Mouse (Mus musculus) midbrain, postnatal 0 days (tissue): ENCODE measurements around the gene Zfp365. TPM values are rescaled to one million over a fixed set of nuclear protein-coding genes. Genes with fewer than 3 reads are reported as not detected.

Source experiments
- ATAC-seq: fragments of 200-750 bp; cut with Nextera tagmentation; 2 replicates; pipeline ENCODE4 v1.8.0; 2017; ENCODE audit warnings: moderate number of reproducible peaks, mild to moderate bottlenecking, moderate TSS enrichment, moderate library complexity; ENCODE audit not compliant: low FRiP score
- DNase-seq: peaks from one replicate; pipeline ENCODE4 v3.0.0-alpha.2; 2015; ENCODE audit warnings: low spot score
- H3K27ac ChIP-seq: fragments of 300-500 bp; sonication (generic); 2 replicates; pipeline ENCODE4 v1.5.1; 2014; ENCODE audit warnings: low read depth, mild to moderate bottlenecking, low read length, mixed read lengths
- H3K27me3 ChIP-seq: fragments of 300-500 bp; sonication (generic); 2 replicates; pipeline ENCODE4 v1.6.1; 2014; ENCODE audit warnings: low read length, control low read depth, mixed read lengths; ENCODE audit not compliant: insufficient read depth
- H3K36me3 ChIP-seq: fragments of 300-500 bp; sonication (generic); 2 replicates; pipeline ENCODE4 v1.6.1; 2014; ENCODE audit warnings: low read length, control low read depth, mixed read lengths; ENCODE audit not compliant: insufficient read depth
- H3K4me1 ChIP-seq: fragments of 300-500 bp; sonication (generic); 2 replicates; pipeline ENCODE4 v1.6.1; 2014; ENCODE audit warnings: mild to moderate bottlenecking, control low read depth, antibody characterized with exemption, low read length, mixed read lengths; ENCODE audit not compliant: insufficient read depth
- H3K4me2 ChIP-seq: fragments of 300-500 bp; sonication (generic); 2 replicates; pipeline ENCODE4 v1.6.1; 2014; ENCODE audit warnings: low read depth, mild to moderate bottlenecking, low read length, mixed read lengths; ENCODE audit not compliant: poor library complexity, severe bottlenecking
- H3K4me3 ChIP-seq: fragments of 300-500 bp; sonication (generic); 2 replicates; pipeline ENCODE4 v1.5.1; 2014; ENCODE audit warnings: low read depth, mild to moderate bottlenecking, low read length, moderate library complexity
- H3K9ac ChIP-seq: fragments of 300-500 bp; sonication (generic); replicated peaks from 2 replicates; pipeline ENCODE4 v1.6.1; 2014; ENCODE audit warnings: mild to moderate bottlenecking, low read length, moderate library complexity, mixed read lengths; ENCODE audit not compliant: poor library complexity, severe bottlenecking
- H3K9me3 ChIP-seq: fragments of 300-500 bp; sonication (generic); 2 replicates; pipeline ENCODE4 v1.6.1; 2016; ENCODE audit warnings: low read length, control low read depth
- CTCF ChIP-seq: IDR thresholded peaks from 2 replicates; pipeline ENCODE4 v1.5.1; 2016; ENCODE audit warnings: antibody characterized with exemption, mild to moderate bottlenecking
- WGBS: fragments of 180-500 bp; shearing (Covaris S2); extraction: QIAGEN DNeasy Blood & Tissue Kit; methylation state at CpG from one replicate; pipeline ENCODE4 v1.1.7; 2014; 5-methylcytosine and 5-hydroxymethylcytosine counted together
- polyA plus RNA-seq: library from polyadenylated mRNA; unstranded; fragments of >200 nt; fragmentation: Nextera tagmentation; extraction: Ambion mirVana; gene quantifications from 2 replicates; pipeline ENCODE4 v1.2.1, GENCODE M21; 2015
- total RNA-seq: library from RNA; depleted of rRNA; stranded (reverse); fragments of >200 nt; gene quantifications from 2 replicates; pipeline ENCODE4 v1.2.3, GENCODE M21; 2014

Zfp365 gene
- total and polyA plus RNA-seq, 2 experiments from 2014 or later = 9.1 to 17.4 TPM

GRCm38 (mm10) chr10:67852411-67852810 is 60.1 kb downstream of the Zfp365 start:
- no peak for TF ChIP-seq CTCF
- DNase-seq = no peak
- no peaks in the 10 kb centered on the region for H3K36me3 ChIP-seq
- no peaks in the 10 kb centered on the region for H3K4me1 ChIP-seq
- H3K27ac ChIP-seq = no peak overlapping the region
- WGBS = 77% methylated on average over 6 of the region's 6 CpGs
- H3K9ac ChIP-seq = no peak overlapping the region
- H3K9me3 ChIP-seq = no peaks in the 10 kb centered on the region
- ATAC-seq = no peak
- H3K4me3 ChIP-seq = no peak overlapping the region
- no peaks in the 10 kb centered on the region for H3K27me3 ChIP-seq
- no peak overlapping the region for H3K4me2 ChIP-seq

GRCm38 (mm10) chr10:67851079-67851478 is 61.4 kb downstream of the Zfp365 start:
- no peak overlapping the region for H3K4me2 ChIP-seq
- H3K36me3 ChIP-seq = no peaks in the 10 kb centered on the region
- DNase-seq (no peak), ATAC-seq (no peak)
- no peaks in the 10 kb centered on the region for H3K27me3 ChIP-seq
- 52% methylated on average over 6 of the region's 6 CpGs for WGBS
- H3K4me3 ChIP-seq = no peak overlapping the region
- no peak for TF ChIP-seq CTCF
- no peak overlapping the region for H3K27ac ChIP-seq
- no peaks in the 10 kb centered on the region for H3K9me3 ChIP-seq
- no peak overlapping the region for H3K9ac ChIP-seq
- no peaks in the 10 kb centered on the region for H3K4me1 ChIP-seq

- Histone ChIP-seq H3K27me3 (no peaks in the 10 kb centered on the region), H3K36me3 (no peaks in the 10 kb centered on the region), H3K4me3 (no peak overlapping the region), H3K27ac (no peak overlapping the region), H3K4me1 (no peaks in the 10 kb centered on the region), H3K9ac (no peak overlapping the region), H3K4me2 (no peak overlapping the region), H3K9me3 (no peaks in the 10 kb centered on the region)
- ATAC-seq (no peak), DNase-seq (no peak)
- TF ChIP-seq CTCF = no peak
- 78% methylated on average over 14 of the region's 14 CpGs for WGBS
Observed at GRCm38 (mm10) chr10:67846016-67846650, 66.3 kb downstream of the Zfp365 start.

GRCm38 (mm10) chr10:67841596-67841995 is 70.9 kb downstream of the Zfp365 start:
- no peaks in the 10 kb centered on the region for H3K27me3 ChIP-seq
- DNase-seq = no peak
- TF ChIP-seq CTCF = no peak
- H3K4me1 ChIP-seq = no peaks in the 10 kb centered on the region
- no peak for ATAC-seq
- H3K4me2 ChIP-seq = no peak overlapping the region
- 83% methylated on average over 10 of the region's 10 CpGs for WGBS
- H3K9me3 ChIP-seq = no peaks in the 10 kb centered on the region
- H3K4me3 ChIP-seq = no peak overlapping the region
- no peak overlapping the region for H3K27ac ChIP-seq
- no peak overlapping the region for H3K9ac ChIP-seq
- no peaks in the 10 kb centered on the region for H3K36me3 ChIP-seq

- Histone ChIP-seq H3K9me3 (no peaks in the 10 kb centered on the region), H3K27ac (no peak overlapping the region), H3K36me3 (no peaks in the 10 kb centered on the region), H3K4me1 (no peaks in the 10 kb centered on the region), H3K27me3 (no peaks in the 10 kb centered on the region), H3K4me2 (no peak overlapping the region), H3K9ac (no peak overlapping the region), H3K4me3 (no peak overlapping the region)
- no peak for ATAC-seq
- no peak for TF ChIP-seq CTCF
- DNase-seq = no peak
- WGBS = 92% methylated on average over 4 of the region's 4 CpGs
Observed at GRCm38 (mm10) chr10:67840735-67841134, 71.7 kb downstream of the Zfp365 start.

- H3K4me1 ChIP-seq = no peaks in the 10 kb centered on the region
- H3K27ac ChIP-seq = no peak overlapping the region
- no peak for DNase-seq
- ATAC-seq = no peak
- H3K4me3 ChIP-seq = no peak overlapping the region
- TF ChIP-seq CTCF = no peak
- 92% methylated on average over 3 of the region's 3 CpGs for WGBS
- H3K9ac ChIP-seq = no peak overlapping the region
- no peaks in the 10 kb centered on the region for H3K27me3 ChIP-seq
- H3K9me3 ChIP-seq = no peaks in the 10 kb centered on the region
- no peak overlapping the region for H3K4me2 ChIP-seq
- H3K36me3 ChIP-seq = no peaks in the 10 kb centered on the region
Observed at GRCm38 (mm10) chr10:67839156-67839555, 73.3 kb downstream of the Zfp365 start.
